Mouse (Mus musculus) forebrain, postnatal 0 days (tissue): ENCODE results near the gene Tcf25. TPM values are rescaled to one million over a fixed set of nuclear protein-coding genes. Genes with fewer than 3 reads are reported as not detected.
"Not testable (repeated sequence)": the region's sequence is repeated elsewhere in the genome, so short reads cannot be mapped to it uniquely, and the experiment has no call there.

Experiments used
- ATAC-seq: fragments of 200-750 bp; cut with Nextera tagmentation; 2 replicates; pipeline ENCODE4 v1.8.0; 2017; ENCODE audit warnings: mild to moderate bottlenecking, moderate library complexity
- DNase-seq: peaks from one replicate; pipeline ENCODE4 v3.0.0-alpha.2; 2015
- H3K27ac ChIP-seq: fragments of 300-500 bp; sonication (generic); 2 replicates; pipeline ENCODE4 v1.5.1; 2014; ENCODE audit warnings: low read depth, mild to moderate bottlenecking, antibody characterized with exemption, low read length, moderate library complexity, mixed read lengths
- H3K27me3 ChIP-seq: fragments of 300-500 bp; sonication (generic); 2 replicates; pipeline ENCODE4 v1.6.1; 2014; ENCODE audit warnings: mild to moderate bottlenecking, low read length, mixed read lengths; ENCODE audit not compliant: insufficient read depth
- H3K36me3 ChIP-seq: fragments of 300-500 bp; sonication (generic); 2 replicates; pipeline ENCODE4 v1.6.1; 2014; ENCODE audit warnings: mild to moderate bottlenecking, moderate library complexity; ENCODE audit not compliant: insufficient read depth
- H3K4me1 ChIP-seq: fragments of 300-500 bp; sonication (generic); 2 replicates; pipeline ENCODE4 v1.6.1; 2014; ENCODE audit warnings: antibody characterized with exemption; ENCODE audit not compliant: insufficient read depth
- H3K4me2 ChIP-seq: fragments of 300-500 bp; sonication (generic); 2 replicates; pipeline ENCODE4 v1.6.1; 2014; ENCODE audit warnings: low read depth, mild to moderate bottlenecking, moderate library complexity
- H3K4me3 ChIP-seq: fragments of 300-500 bp; sonication (generic); 2 replicates; pipeline ENCODE4 v1.5.1; 2014; ENCODE audit warnings: low read depth, low read length, mixed read lengths
- H3K9ac ChIP-seq: fragments of 300-500 bp; sonication (generic); 2 replicates; pipeline ENCODE4 v1.6.1; 2014; ENCODE audit warnings: mild to moderate bottlenecking
- H3K9me3 ChIP-seq: fragments of 300-500 bp; sonication (generic); 2 replicates; pipeline ENCODE4 v1.6.1; 2016; ENCODE audit warnings: low read length
- CTCF ChIP-seq: sonication (generic); IDR thresholded peaks from 2 replicates; pipeline ENCODE4 v1.5.1; 2016; ENCODE audit warnings: antibody characterized with exemption, control low read depth, low read depth
- WGBS: fragments of 180-500 bp; shearing (Covaris S2); extraction: QIAGEN DNeasy Blood & Tissue Kit; methylation state at CpG from one replicate; pipeline ENCODE4 v1.1.7; 2014; 5-methylcytosine and 5-hydroxymethylcytosine counted together
- polyA plus RNA-seq: library from polyadenylated mRNA; unstranded; fragments of >200 nt; fragmentation: Nextera tagmentation; extraction: Ambion mirVana; gene quantifications from 2 replicates; pipeline ENCODE4 v1.2.1, GENCODE M21; 2015
- total RNA-seq: library from RNA; depleted of rRNA; stranded (reverse); fragments of >200 nt; gene quantifications from 2 replicates; pipeline ENCODE4 v1.2.3, GENCODE M21; 2014

The Tcf25 gene
- total and polyA plus RNA-seq, 2 experiments from 2014 or later, result 296 to 434 TPM

DNA sequence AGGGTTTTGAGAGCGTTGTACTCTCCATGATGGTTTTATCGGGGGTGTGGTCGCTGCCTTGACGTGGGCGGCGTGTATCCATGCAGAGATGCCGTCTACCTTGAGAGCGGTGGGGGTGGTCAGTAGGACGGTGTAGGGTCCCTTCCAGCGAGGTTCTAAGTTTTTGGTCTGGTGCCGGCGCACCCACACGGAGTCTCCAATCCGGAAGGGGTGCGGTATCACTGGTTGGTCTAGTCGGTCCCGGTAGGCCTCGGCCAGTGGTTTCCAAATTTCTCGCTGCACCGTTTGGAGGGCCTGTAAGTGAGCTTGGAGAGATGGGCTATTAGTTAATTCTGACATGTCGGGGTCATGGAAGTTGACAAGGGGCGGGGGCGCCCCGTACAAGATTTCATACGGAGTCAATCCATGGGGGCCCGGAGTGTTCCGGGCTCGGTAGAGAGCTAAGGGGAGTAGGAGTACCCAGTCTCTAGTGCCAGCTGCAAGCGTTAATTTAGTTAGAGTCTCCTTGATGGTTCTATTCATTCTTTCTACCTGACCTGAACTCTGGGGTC lies 54.9 kb downstream of the Tcf25 start:
- H3K27ac ChIP-seq, result no peak overlapping the region
- H3K27me3 ChIP-seq, result no peaks in the 10 kb centered on the region
- WGBS, result 98% methylated on average over 28 of the region's 29 CpGs
- H3K9ac ChIP-seq, result no peak overlapping the region
- no peak for DNase-seq
- no peak for ATAC-seq
- no peak overlapping the region for H3K4me2 ChIP-seq
- no peaks in the 10 kb centered on the region for H3K4me1 ChIP-seq
- no peak for TF ChIP-seq CTCF
- H3K36me3 ChIP-seq, result no peaks in the 10 kb centered on the region
- no peak overlapping the region for H3K4me3 ChIP-seq
- H3K9me3 ChIP-seq, result peaks cover 27% of the 10 kb centered on the region

DNA sequence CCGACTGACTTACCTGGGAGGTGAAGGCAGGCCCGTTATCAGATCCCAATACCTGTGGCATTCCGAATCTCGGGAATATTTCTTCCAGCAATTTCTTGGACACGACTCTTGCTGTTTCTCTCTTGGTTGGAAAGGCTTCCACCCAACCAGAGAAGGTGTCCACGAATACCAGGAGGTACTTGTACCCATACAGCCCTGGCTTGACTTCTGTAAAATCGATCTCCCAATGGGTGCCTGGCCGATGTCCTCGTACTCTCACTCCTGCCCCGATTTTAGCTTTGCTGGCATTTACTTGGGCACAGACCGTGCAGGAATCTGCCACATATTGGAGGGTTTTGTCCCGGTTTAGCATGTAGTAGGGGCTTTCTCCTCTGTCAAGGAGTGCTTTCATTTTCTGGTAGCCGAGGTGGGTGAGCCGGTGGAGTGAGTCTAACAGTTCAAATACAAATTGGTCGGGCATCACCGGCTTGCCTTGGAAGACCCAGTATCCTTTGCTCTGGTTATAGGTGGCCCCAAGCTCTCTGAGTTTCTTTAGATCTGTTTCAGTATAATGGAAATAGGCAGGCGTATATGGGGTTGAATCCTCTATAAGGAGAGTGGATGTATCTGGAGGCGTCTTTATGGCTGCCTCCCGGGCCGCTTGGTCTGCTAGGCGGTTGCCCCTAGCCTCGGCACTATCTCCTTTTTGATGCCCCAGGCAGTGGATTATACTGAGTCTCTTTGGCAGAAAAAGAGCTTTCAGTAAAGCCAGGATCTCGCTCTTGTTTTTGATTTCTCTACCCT lies 55.6 kb downstream of the Tcf25 start:
- no peak overlapping the region for H3K4me2 ChIP-seq
- no peak overlapping the region for H3K9ac ChIP-seq
- H3K4me3 ChIP-seq, result no peak overlapping the region
- H3K27me3 ChIP-seq, result no peaks in the 10 kb centered on the region
- no peaks in the 10 kb centered on the region for H3K4me1 ChIP-seq
- WGBS, result 95% methylated on average over 23 of the region's 23 CpGs
- no peak for DNase-seq
- no peak for ATAC-seq
- H3K36me3 ChIP-seq, result no peaks in the 10 kb centered on the region
- no peak for TF ChIP-seq CTCF
- no peak overlapping the region for H3K27ac ChIP-seq
- peaks cover 27% of the 10 kb centered on the region for H3K9me3 ChIP-seq

DNA sequence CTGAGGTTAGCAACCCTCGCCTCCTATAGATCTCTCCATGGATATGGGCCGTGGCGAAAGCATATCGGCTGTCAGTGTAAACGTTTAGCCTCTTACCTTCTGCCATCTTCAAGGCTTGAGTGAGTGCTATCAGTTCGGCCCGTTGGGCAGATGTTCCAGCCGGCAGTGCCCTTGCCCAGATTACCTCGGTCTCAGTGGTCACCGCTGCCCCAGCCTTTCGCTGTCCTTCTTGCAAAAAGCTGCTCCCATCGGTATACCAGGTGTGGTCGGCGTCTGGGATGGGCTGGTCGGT lies 56.1 kb downstream of the Tcf25 start:
- H3K4me1 ChIP-seq, H3K27ac ChIP-seq, DNase-seq, H3K4me3 ChIP-seq, H3K36me3 ChIP-seq, H3K27me3 ChIP-seq, H3K4me2 ChIP-seq, ATAC-seq, H3K9ac ChIP-seq: not testable (repeated sequence)
- peaks cover 27% of the 10 kb centered on the region for H3K9me3 ChIP-seq
- WGBS, result 94% methylated on average over 15 of the region's 15 CpGs

DNA sequence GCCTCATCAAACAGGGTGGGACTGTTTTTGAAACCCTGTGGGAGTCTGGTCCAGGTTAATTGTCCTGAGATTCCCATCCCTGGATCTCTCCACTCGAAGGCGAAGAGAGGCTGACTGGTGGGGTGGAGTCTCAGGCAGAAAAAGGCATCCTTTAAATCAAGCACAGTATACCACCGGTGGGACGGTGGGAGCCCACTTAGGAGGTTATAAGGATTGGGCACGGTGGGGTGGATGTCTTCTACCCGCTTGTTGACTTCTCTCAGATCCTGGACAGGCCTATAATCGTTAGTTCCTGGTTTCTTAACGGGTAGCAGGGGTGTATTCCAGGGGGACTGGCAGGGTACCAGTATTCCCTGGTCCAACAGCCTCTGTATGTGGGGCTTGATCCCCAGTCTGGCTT lies 57.4 kb downstream of the Tcf25 start:
- not testable (repeated sequence) for H3K36me3 ChIP-seq, H3K9ac ChIP-seq, H3K27ac ChIP-seq, H3K4me3 ChIP-seq, H3K4me1 ChIP-seq, H3K4me2 ChIP-seq, DNase-seq, H3K27me3 ChIP-seq, ATAC-seq
- peaks cover 27% of the 10 kb centered on the region for H3K9me3 ChIP-seq
- 93% methylated on average over 8 of the region's 8 CpGs for WGBS

DNA sequence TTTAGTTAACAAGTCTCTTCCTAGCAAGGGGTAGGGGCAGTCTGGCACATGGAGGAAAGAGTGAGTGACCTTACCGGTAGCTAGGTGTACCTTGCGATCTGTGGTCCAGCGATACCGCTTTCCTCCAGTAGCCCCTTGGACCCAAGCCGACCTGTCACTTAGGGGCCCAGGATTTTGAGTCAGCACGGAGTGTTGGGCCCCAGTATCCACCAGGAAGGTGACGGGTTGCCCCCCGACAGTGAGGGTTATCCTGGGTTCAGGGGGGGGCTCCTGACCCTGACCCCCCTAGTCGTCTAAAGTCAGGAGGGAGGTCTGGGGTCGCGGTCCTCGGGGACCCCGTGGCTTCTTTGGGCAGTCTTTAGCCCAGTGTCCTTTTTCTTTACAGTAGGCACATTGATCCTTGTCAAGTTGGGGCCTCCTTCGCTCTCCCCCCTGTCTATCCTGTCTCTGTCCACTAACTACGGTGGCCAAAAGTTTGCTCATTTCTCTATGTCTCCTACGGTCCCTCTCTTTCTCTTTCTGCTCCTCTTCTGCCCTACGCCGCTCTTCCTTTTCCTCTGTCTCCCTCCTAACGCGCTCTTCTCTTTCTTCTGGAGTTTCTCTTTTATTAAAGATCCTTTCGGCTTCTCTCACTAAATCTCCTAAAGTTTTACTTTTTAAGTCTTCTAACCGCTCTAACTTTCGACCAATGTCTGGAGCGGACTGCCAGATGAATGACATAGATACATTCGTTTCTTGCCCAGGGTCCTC lies 58.2 kb downstream of the Tcf25 start:
- Histone ChIP-seq H3K4me1 (no peaks in the 10 kb centered on the region), H3K27ac (no peak overlapping the region), H3K4me2 (no peak overlapping the region), H3K36me3 (no peaks in the 10 kb centered on the region), H3K27me3 (no peaks in the 10 kb centered on the region), H3K9ac (no peak overlapping the region), H3K9me3 (peaks cover 25% of the 10 kb centered on the region), H3K4me3 (no peak overlapping the region)
- no peak for ATAC-seq
- no peak for TF ChIP-seq CTCF
- no peak for DNase-seq
- 96% methylated on average over 25 of the region's 25 CpGs for WGBS

DNA sequence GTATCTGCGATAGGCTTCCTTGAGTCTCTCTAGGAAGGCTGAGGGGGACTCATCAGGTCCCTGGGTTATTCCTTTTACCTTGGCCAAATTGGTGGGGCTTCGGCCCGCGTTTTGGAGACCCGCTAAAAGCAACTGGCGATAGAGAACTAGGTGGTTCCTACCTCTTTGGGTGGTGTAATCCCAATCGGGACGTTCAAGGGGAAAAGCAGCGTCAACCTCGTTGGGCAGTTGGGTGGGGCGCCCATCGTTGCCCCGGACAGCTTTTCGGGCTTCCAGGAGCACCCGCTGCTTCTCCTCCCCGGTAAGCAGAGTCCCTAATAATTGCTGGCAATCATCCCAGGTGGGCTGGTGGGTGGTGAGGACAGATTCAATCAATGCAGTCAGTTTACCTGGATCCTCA lies 58.8 kb downstream of the Tcf25 start:
- Histone ChIP-seq H3K27ac (no peak overlapping the region), H3K9ac (no peak overlapping the region), H3K4me1 (no peaks in the 10 kb centered on the region), H3K9me3 (peaks cover 20% of the 10 kb centered on the region; the same call in 1 of the 2 replicates), H3K4me2 (no peak overlapping the region), H3K27me3 (no peaks in the 10 kb centered on the region), H3K4me3 (no peak overlapping the region), H3K36me3 (no peaks in the 10 kb centered on the region)
- WGBS, result 95% methylated on average over 16 of the region's 16 CpGs
- no peak for TF ChIP-seq CTCF
- ATAC-seq (no peak), DNase-seq (no peak)

DNA sequence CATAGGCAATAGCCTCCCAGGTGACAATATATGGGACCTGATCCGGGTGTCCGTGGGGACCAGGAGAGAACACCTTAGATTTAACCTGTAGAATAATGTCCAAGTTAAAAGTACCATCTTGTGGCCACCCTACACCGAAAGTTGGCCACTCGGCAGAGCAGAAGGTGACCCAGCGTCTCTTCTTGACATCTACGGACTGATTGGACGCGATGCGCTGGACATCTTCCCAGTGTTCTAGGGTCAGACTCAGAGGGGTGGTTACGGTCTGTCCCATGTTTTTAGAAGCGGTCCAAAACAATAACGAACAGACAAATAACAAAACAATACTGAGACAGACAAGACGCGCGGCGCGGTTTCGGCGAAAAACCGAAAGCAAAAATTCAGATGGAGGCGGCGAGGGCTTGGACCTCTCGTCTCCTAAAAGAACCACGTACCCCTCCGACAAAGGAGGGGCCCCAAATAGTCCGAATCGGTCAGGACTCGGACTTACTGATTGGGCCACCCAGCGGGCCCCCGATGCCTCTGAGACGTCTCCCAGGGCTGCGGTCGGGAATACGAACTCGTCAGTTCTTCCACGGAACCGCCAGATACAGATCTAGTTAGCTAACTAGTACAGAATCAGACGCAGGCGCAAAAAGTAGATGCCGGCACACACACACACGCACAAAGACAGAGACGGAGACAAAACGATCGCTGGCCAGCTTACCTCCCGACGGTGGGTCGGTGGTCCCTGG lies 59.9 kb downstream of the Tcf25 start:
- not testable (repeated sequence) for H3K9ac ChIP-seq, H3K4me1 ChIP-seq, H3K36me3 ChIP-seq, ATAC-seq, H3K4me2 ChIP-seq, H3K27me3 ChIP-seq, DNase-seq, H3K4me3 ChIP-seq, H3K27ac ChIP-seq
- WGBS, result 98% methylated on average over 45 of the region's 47 CpGs
- peaks cover 12% of the 10 kb centered on the region; the same call in 1 of the 2 replicates for H3K9me3 ChIP-seq
